Mouse (Mus musculus): ENCODE results near the gene Zfp53.
"Not testable (repeated sequence)": the region's sequence is repeated elsewhere in the genome, so short reads cannot be mapped to it uniquely, and the experiment has no call there.

DNA sequence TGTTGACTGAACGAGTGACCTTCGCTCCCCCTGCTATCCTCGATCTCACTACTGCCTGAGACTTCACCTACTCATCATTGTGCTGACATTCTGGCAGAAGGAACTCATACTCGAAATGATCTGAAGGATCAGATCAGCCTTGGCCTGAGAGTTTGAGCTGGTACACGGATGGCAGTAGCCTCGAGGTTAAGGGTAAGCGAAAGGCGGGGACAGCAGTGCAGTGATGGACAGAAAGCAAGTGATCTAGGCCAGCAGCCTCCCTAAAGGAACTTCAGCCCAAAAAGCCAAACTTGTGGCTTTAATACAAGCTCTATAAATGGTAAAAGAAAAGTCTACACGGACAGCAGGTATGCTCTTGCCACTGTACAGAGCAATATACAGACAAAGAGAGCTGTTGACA is 12.4 kb upstream of the Zfp53 start:
- TF ChIP-seq POLR2A (IDR thresholded peaks at IDR 0.05; ENCODE audit: control insufficient read depth, extremely low read depth, insufficient read depth, low read length, poor library complexity); CTCF (IDR thresholded peaks at IDR 0.05; ENCODE audit: borderline replicate concordance, control insufficient read depth, extremely low read depth, insufficient read depth, low read length, poor library complexity): not testable (repeated sequence)

All from thymus, adult 2 months (tissue).